Mouse (Mus musculus) forebrain, embryonic 16.5 days (tissue): Measurements from ENCODE around the gene Dppa3. TPM values are rescaled to one million over a fixed set of nuclear protein-coding genes. Genes with fewer than 3 reads are reported as not detected.
"Not testable (repeated sequence)": the region's sequence is repeated elsewhere in the genome, so short reads cannot be mapped to it uniquely, and the experiment has no call there.

ENCODE experiments used
- ATAC-seq: fragments of 200-750 bp; cut with Nextera tagmentation; 2 replicates; pipeline ENCODE4 v1.8.0; 2017; ENCODE audit warnings: mild to moderate bottlenecking, moderate library complexity
- H3K27ac ChIP-seq: fragments of 300-500 bp; sonication (generic); 2 replicates; pipeline ENCODE4 v1.5.1; 2014; ENCODE audit warnings: low read length, control low read depth
- H3K27me3 ChIP-seq: fragments of 300-500 bp; sonication (generic); replicated peaks from 2 replicates; pipeline ENCODE4 v1.6.1; 2014; ENCODE audit warnings: low read length; ENCODE audit not compliant: control insufficient read depth, insufficient read depth
- H3K36me3 ChIP-seq: fragments of 300-500 bp; sonication (generic); 2 replicates; pipeline ENCODE4 v1.6.1; 2014; ENCODE audit not compliant: control insufficient read depth, insufficient read depth
- H3K4me1 ChIP-seq: fragments of 300-500 bp; sonication (generic); replicated peaks from 2 replicates; pipeline ENCODE4 v1.6.1; 2014; ENCODE audit warnings: low read length; ENCODE audit not compliant: control insufficient read depth, insufficient read depth
- H3K4me2 ChIP-seq: fragments of 300-500 bp; sonication (generic); 2 replicates; pipeline ENCODE4 v1.6.1; 2014; ENCODE audit warnings: mild to moderate bottlenecking, low read length, control low read depth
- H3K4me3 ChIP-seq: fragments of 300-500 bp; sonication (generic); replicated peaks from 2 replicates; pipeline ENCODE4 v1.5.1; 2014; ENCODE audit warnings: mild to moderate bottlenecking, low read length, control low read depth
- H3K9ac ChIP-seq: fragments of 300-500 bp; sonication (generic); replicated peaks from 2 replicates; pipeline ENCODE4 v1.6.1; 2014; ENCODE audit warnings: low read depth, low read length, control low read depth
- H3K9me3 ChIP-seq: fragments of 300-500 bp; sonication (generic); 2 replicates; pipeline ENCODE4 v1.6.1; 2016; ENCODE audit warnings: low read length; ENCODE audit not compliant: control insufficient read depth
- WGBS: fragments of 180-500 bp; shearing (Covaris S2); extraction: QIAGEN DNeasy Blood & Tissue Kit; methylation state at CpG from one replicate; pipeline ENCODE4 v1.1.7; 2014; 5-methylcytosine and 5-hydroxymethylcytosine counted together
- polyA plus RNA-seq: library from polyadenylated mRNA; unstranded; fragments of >200 nt; fragmentation: Nextera tagmentation; extraction: Ambion mirVana; gene quantifications from 2 replicates; pipeline ENCODE4 v1.2.1, GENCODE M21; 2015

Gene Dppa3
- polyA plus RNA-seq, 1 experiment from 2014 or later, result not detected

GRCm38 (mm10) chr6:122625156-122625555, 1.1 kb upstream of the Dppa3 start:
- H3K4me2 ChIP-seq, result no peak overlapping the region
- H3K9me3 ChIP-seq, result no peaks in the 10 kb centered on the region
- no peak overlapping the region for H3K27ac ChIP-seq
- no peak overlapping the region for H3K4me3 ChIP-seq
- H3K9ac ChIP-seq, result no peak overlapping the region
- ATAC-seq, result no peak
- no peaks in the 10 kb centered on the region for H3K27me3 ChIP-seq
- H3K36me3 ChIP-seq, result no peaks in the 10 kb centered on the region
- H3K4me1 ChIP-seq, result no peaks in the 10 kb centered on the region
- 85% methylated on average over 4 of the region's 4 CpGs for WGBS

DNA sequence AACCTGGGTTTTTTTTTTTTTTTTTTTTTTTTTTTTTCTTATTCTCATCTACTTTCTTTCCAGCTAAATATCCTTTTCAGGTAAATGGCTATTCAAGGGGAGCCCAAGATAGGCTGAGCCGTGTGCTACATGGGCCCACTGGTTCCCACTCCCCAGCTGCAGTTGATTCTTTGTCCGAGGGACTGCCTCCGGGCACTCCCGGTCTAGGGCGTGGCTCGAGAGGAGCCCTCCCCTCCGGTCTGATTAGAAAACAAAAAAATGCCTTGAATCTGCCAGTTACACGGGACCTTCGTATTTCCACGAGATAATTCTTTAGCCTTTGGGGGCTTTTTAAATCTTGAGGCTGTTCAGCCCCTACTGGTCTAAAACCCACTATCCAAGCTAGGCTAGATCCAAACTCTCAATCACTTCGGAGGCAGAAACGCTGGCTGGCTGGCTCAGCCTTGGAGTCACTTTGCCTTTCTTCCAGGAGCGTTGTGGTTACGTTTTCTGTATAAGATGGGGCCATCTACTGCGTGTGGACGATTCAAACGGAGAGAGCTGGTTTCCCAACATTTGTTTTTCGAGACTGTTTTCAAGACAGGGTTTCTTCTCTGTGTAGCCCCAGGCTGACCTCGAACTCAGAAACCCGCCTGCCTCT, 1.4 kb downstream of the Dppa3 start:
- 0 out of 2 replicates have a peak overlapping the region, but pooled peaks have one; percentile 6 for H3K4me3 ChIP-seq
- 55% methylated on average over 20 of the region's 20 CpGs for WGBS
- no peaks in the 10 kb centered on the region for H3K36me3 ChIP-seq
- no peak for ATAC-seq
- H3K27me3 ChIP-seq, result no peaks in the 10 kb centered on the region
- H3K4me2 ChIP-seq, result no peak overlapping the region
- H3K4me1 ChIP-seq, result no peaks in the 10 kb centered on the region
- H3K9me3 ChIP-seq, result no peaks in the 10 kb centered on the region
- no peak overlapping the region for H3K9ac ChIP-seq
- no peak overlapping the region for H3K27ac ChIP-seq

GRCm38 (mm10) chr6:122633411-122633810, 7.2 kb downstream of the Dppa3 start:
- no peaks in the 10 kb centered on the region for H3K27me3 ChIP-seq
- H3K4me1 ChIP-seq, result no peaks in the 10 kb centered on the region
- no peak for ATAC-seq
- 59% methylated on average over 9 of the region's 9 CpGs for WGBS
- no peak overlapping the region for H3K9ac ChIP-seq
- no peak overlapping the region for H3K4me3 ChIP-seq
- H3K36me3 ChIP-seq, result no peaks in the 10 kb centered on the region
- no peaks in the 10 kb centered on the region for H3K9me3 ChIP-seq
- no peak overlapping the region for H3K27ac ChIP-seq
- no peak overlapping the region for H3K4me2 ChIP-seq

DNA sequence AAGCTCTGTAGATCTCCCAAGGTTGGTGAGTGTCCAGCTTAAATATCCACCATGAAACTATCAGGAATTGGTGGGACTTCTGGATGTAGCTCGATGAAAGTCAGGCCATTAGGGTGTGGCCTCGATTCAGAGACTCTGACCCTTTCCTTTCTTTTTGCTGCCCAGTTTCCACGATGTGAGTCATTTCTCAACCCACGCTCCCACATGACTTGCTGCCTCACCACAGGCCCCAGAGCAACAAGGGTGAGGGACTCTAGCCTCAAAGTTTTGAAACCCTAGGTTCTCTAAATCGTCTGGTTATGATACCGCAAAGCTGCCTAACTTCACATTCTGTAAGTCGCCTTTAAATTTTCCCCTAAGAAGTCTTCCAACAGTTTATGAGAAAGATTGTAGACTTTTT, 9.1 kb downstream of the Dppa3 start:
- H3K4me3 ChIP-seq, result no peak overlapping the region
- no peak overlapping the region for H3K4me2 ChIP-seq
- no peaks in the 10 kb centered on the region for H3K9me3 ChIP-seq
- H3K9ac ChIP-seq, result no peak overlapping the region
- no peaks in the 10 kb centered on the region for H3K36me3 ChIP-seq
- ATAC-seq, result no peak
- H3K27ac ChIP-seq, result no peak overlapping the region
- H3K27me3 ChIP-seq, result no peaks in the 10 kb centered on the region
- H3K4me1 ChIP-seq, result no peaks in the 10 kb centered on the region
- 90% methylated on average over 7 of the region's 7 CpGs for WGBS

DNA sequence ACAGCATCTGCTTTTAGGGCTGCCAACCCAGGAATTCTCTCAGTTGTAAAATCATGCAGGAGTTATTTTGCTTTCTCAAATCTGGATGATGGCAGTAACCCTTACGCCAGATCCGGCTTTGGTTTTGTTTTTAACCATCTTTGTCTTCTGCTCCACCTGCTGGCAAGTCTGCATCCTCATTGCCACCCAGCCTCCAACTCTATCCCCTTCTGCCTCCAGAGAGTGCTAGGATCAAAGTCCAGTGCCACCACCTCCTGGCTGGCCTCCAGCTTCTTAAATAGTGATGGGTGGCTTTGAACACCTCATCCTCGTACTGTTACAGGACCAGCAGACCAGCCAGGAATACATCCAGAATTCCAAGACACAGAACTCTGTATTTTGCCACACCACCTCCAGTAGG, 10.5 kb downstream of the Dppa3 start:
- Histone ChIP-seq H3K4me1 (no peaks in the 10 kb centered on the region), H3K36me3 (no peaks in the 10 kb centered on the region), H3K27me3 (no peaks in the 10 kb centered on the region), H3K9me3 (no peaks in the 10 kb centered on the region), H3K27ac (no peak overlapping the region), H3K4me3 (no peak overlapping the region), H3K9ac (no peak overlapping the region), H3K4me2 (no peak overlapping the region)
- ATAC-seq, result no peak
- 86% methylated on average over 3 of the region's 3 CpGs for WGBS

DNA sequence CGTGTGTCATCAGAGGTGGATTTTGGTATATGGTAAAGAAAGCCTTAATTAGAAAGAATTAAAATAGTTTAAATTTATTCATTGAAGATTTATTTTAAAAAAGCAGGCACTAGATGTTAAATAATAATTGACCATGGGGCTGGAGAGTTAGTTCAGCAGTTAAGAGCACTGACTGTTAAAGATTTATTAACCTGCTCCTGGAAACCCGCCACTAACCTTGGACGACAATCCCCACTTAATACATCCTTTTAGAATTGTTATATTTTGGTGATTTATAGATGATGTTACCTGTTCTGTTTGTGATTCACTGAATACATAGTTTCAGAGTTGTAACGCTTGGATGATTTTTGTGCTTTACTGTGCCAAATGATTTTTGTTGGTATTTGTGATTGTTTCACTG, 11.4 kb downstream of the Dppa3 start:
- H3K27me3 ChIP-seq, H3K4me3 ChIP-seq, ATAC-seq, H3K27ac ChIP-seq, H3K36me3 ChIP-seq, H3K4me1 ChIP-seq, H3K9ac ChIP-seq, H3K9me3 ChIP-seq, H3K4me2 ChIP-seq: not testable (repeated sequence)
- 92% methylated on average over 4 of the region's 4 CpGs for WGBS

DNA sequence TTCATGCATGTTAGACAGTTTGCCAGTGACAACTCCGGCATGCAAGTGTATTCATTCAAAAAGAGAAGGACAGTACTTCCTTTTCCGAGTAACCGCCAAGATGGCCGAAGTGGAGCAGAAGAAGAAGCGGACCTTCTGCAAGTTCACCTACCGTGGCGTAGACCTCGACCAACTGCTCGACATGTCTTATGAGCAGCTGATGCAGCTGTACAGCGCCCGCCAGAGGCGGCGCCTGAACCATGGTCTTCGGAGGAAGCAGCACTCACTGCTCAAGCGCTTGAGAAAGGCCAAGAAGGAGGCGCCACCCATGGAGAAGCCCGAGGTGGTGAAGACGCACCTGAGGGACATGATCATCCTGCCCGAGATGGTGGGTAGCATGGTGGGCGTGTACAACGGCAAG, 18.0 kb downstream of the Dppa3 start:
- ATAC-seq, H3K36me3 ChIP-seq, H3K4me3 ChIP-seq, H3K27me3 ChIP-seq, H3K9ac ChIP-seq, H3K4me2 ChIP-seq, H3K27ac ChIP-seq, H3K9me3 ChIP-seq, H3K4me1 ChIP-seq: not testable (repeated sequence)
- 94% methylated on average over 20 of the region's 21 CpGs for WGBS

DNA sequence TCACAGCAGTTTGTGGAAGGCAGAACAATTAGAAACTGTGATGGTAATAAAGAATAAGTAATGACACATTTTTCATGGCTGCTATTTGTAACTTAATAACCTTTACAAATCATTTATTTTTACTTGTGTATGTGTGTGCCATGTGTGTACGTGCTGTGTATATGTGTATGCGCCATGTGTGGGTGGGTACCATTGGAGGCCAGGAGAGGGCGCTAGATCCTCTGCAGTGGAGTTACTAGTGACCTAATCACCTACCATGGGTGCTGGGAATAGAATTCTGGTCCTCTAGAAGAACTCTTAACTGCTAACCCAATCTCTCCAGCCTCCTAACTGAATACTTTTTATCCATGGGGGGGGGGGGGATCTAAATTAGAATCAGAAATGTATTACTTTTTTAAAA, 23.7 kb downstream of the Dppa3 start:
- 88% methylated on average over 3 of the region's 3 CpGs for WGBS
- Histone ChIP-seq H3K9ac (no peak overlapping the region), H3K36me3 (no peaks in the 10 kb centered on the region), H3K27me3 (no peaks in the 10 kb centered on the region), H3K4me2 (no peak overlapping the region), H3K9me3 (no peaks in the 10 kb centered on the region), H3K4me1 (no peaks in the 10 kb centered on the region), H3K4me3 (no peak overlapping the region), H3K27ac (no peak overlapping the region)
- ATAC-seq, result no peak

- no peak overlapping the region for H3K4me3 ChIP-seq
- no peak overlapping the region for H3K27ac ChIP-seq
- H3K4me2 ChIP-seq, result no peak overlapping the region
- 74% methylated on average over 5 of the region's 5 CpGs for WGBS
- no peak overlapping the region for H3K9ac ChIP-seq
- no peaks in the 10 kb centered on the region for H3K4me1 ChIP-seq
- no peak for ATAC-seq
- no peaks in the 10 kb centered on the region for H3K27me3 ChIP-seq
- H3K36me3 ChIP-seq, result no peaks in the 10 kb centered on the region
- H3K9me3 ChIP-seq, result no peaks in the 10 kb centered on the region
These were observed 24.3 kb downstream of the Dppa3 start for GRCm38 (mm10) chr6:122650398-122650980.

GRCm38 (mm10) chr6:122654301-122654700, 28.1 kb downstream of the Dppa3 start:
- Histone ChIP-seq H3K27me3 (no peaks in the 10 kb centered on the region), H3K4me2 (no peak overlapping the region), H3K4me3 (no peak overlapping the region), H3K27ac (no peak overlapping the region), H3K9ac (no peak overlapping the region), H3K4me1 (no peaks in the 10 kb centered on the region), H3K36me3 (no peaks in the 10 kb centered on the region), H3K9me3 (no peaks in the 10 kb centered on the region)
- WGBS, result 78% methylated on average over 6 of the region's 6 CpGs
- ATAC-seq, result no peak
